Mouse (Mus musculus) erythroblast, embryonic 14.5 days (primary cell): ENCODE data around the gene Gm21962. TPM values are rescaled to one million over a fixed set of nuclear protein-coding genes. Genes with fewer than 3 reads are reported as not detected.

Experiments used
- H3K27me3 ChIP-seq: 2 replicates; pipeline ENCODE4 v1.6.1; 2012; ENCODE audit warnings: inconsistent platforms; ENCODE audit not compliant: control insufficient read depth
- H3K36me3 ChIP-seq: 2 replicates; pipeline ENCODE4 v1.6.1; 2012; ENCODE audit warnings: mild to moderate bottlenecking, inconsistent platforms; ENCODE audit not compliant: control insufficient read depth
- H3K4me1 ChIP-seq: 2 replicates; pipeline ENCODE4 v1.6.1; 2012; ENCODE audit warnings: inconsistent platforms; ENCODE audit not compliant: control insufficient read depth
- H3K4me3 ChIP-seq: replicated peaks from 2 replicates; pipeline ENCODE3; 2012; ENCODE audit warnings: moderate library complexity, mild to moderate bottlenecking, inconsistent platforms
- H3K9me3 ChIP-seq: 2 replicates; pipeline ENCODE4 v1.6.1; 2012; ENCODE audit warnings: low read length, inconsistent platforms, mixed read lengths; ENCODE audit not compliant: control insufficient read depth
- GATA1 ChIP-seq: IDR thresholded peaks from 2 replicates; pipeline ENCODE4 v1.6.1; 2012; ENCODE audit warnings: low read length, inconsistent platforms, mixed read lengths
- TAL1 ChIP-seq: IDR thresholded peaks from 3 replicates; pipeline ENCODE4 v1.6.1; 2012; ENCODE audit warnings: low read length, inconsistent platforms, mixed read lengths
- polyA plus RNA-seq: library from polyadenylated mRNA; stranded (reverse); fragments of >175 nt; gene quantifications from 2 replicates; pipeline ENCODE4 v1.2.3, GENCODE M21; 2012

The Gm21962 gene
- polyA plus RNA-seq, 1 experiment = not detected

DNA sequence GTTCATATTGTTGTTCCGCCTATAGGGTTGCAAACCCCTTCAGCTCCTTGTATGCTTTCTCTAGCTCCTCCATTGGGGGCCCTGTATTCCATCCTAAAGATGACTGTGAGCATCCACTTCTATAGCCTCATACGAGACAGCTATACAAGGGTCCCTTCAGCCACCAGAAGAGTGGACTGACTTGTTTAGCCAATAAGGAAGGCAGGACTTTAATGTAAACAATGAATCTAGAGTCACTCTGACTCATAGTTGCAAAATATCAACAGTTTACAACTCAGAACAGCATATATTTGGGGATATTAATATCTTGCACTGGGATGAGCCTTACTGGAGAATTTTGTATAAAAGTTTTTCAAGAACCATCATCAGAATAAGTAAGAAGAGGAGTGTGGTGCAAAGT is 15.6 kb downstream of the Gm21962 start:
- H3K4me3 ChIP-seq = no peak overlapping the region
- no peaks in the 10 kb centered on the region for H3K27me3 ChIP-seq
- no peak for TF ChIP-seq TAL1
- no peak for TF ChIP-seq GATA1
- no peaks in the 10 kb centered on the region for H3K36me3 ChIP-seq
- H3K9me3 ChIP-seq = no peaks in the 10 kb centered on the region
- no peaks in the 10 kb centered on the region for H3K4me1 ChIP-seq

DNA sequence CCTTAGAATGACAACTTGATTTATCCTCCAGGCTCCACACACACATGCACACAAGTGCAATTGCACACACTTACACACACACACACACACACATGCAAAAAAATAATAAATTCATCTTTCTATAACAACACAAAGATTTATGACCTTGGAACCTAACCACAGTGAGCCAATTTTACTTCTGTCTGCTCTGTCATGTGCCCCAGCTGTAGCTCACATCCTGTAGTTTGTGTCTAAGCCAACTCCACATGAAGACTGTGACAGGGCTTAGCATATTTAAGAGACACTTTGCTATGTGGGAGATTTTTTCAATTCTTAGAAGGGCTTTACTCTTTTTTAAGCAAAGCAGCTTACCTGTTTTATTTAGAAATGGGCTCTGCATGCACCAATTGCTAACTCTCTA is 20.2 kb downstream of the Gm21962 start:
- Histone ChIP-seq H3K36me3 (no peaks in the 10 kb centered on the region), H3K27me3 (no peaks in the 10 kb centered on the region), H3K9me3 (no peaks in the 10 kb centered on the region), H3K4me1 (no peaks in the 10 kb centered on the region), H3K4me3 (no peak overlapping the region)
- TF ChIP-seq GATA1 (no peak), TAL1 (no peak)

DNA sequence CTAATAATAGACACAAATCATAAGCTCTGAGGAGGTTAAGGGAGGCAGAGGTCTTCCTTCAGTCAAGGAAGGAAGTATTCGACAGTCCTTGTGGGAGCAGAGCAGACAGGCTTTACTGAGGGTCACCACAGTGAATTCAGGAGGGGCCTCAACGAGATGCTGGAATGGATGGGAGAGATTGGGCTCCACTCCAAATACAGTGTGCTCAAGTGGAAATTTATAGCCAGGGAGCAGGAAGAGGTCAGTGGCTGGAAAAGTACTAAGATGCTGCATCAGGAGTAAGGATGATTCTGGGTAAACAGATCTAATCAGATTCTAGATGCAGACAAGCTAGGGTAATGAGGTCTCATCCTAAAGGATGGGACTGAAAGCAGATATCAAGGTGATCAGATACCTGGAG is 44.6 kb downstream of the Gm21962 start:
- no peaks in the 10 kb centered on the region for H3K4me1 ChIP-seq
- TF ChIP-seq GATA1 (no peak), TAL1 (no peak)
- no peak overlapping the region for H3K4me3 ChIP-seq
- H3K36me3 ChIP-seq = no peaks in the 10 kb centered on the region
- no peaks in the 10 kb centered on the region for H3K27me3 ChIP-seq
- no peaks in the 10 kb centered on the region for H3K9me3 ChIP-seq

DNA sequence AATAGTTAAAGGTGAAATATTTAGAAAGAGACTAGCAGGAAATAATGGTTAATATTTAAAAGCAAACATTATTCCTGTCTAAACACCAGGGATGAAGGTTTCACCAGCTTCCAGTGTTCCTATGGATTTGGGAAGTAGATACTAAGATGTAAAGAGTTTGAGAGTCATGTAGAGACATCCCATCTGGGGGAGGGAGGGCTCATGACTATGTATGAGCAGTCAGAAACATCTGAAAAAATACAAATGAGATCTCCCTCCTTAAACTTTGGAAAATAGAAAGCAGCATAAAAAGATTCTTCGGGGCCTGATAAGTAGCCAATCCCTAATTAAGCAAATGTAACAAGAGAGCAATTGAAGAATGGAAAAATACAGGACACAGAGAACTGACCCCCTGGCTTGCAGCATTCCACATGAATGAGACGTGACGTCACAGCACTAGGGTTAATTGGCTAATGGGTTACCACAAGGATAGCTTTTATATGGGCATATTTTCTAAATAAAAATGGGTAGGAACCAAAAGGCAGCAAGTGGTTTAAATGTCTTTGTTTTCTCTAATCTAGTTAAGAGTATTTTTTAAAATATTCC is 45.3 kb downstream of the Gm21962 start:
- H3K9me3 ChIP-seq = no peaks in the 10 kb centered on the region
- H3K27me3 ChIP-seq = no peaks in the 10 kb centered on the region
- TF ChIP-seq GATA1 (no peak), TAL1 (no peak)
- no peak overlapping the region for H3K4me3 ChIP-seq
- no peaks in the 10 kb centered on the region for H3K36me3 ChIP-seq
- H3K4me1 ChIP-seq = no peaks in the 10 kb centered on the region

Other genes starting within 250 kb of the Gm21962 start
- gene Ddit4l, start 49.9 kb upstream of the Gm21962 start, polyA plus RNA-seq = not detected in 2 replicates
- 289 and 384 TPM in 2 replicates for gene H2afz, start 193.0 kb downstream of the Gm21962 start, polyA plus RNA-seq
- gene Dnajb14, start 196.2 kb downstream of the Gm21962 start, polyA plus RNA-seq = 0.11 and 0.14 TPM in 2 replicates
- gene Lamtor3, start 247.0 kb downstream of the Gm21962 start, polyA plus RNA-seq = 1.8 and 2.7 TPM in 2 replicates